Mouse (Mus musculus) heart, postnatal 0 days (tissue): ENCODE results near the gene Abcc10. TPM values are rescaled to one million over a fixed set of nuclear protein-coding genes. Genes with fewer than 3 reads are reported as not detected.

ENCODE experiments used
- ATAC-seq: fragments of 200-750 bp; cut with Nextera tagmentation; 2 replicates; pipeline ENCODE4 v1.8.0; 2017; ENCODE audit warnings: low read depth, moderate number of reproducible peaks, moderate library complexity; ENCODE audit not compliant: insufficient read depth
- DNase-seq: peaks from one replicate; pipeline ENCODE4 v3.0.0-alpha.2; 2016; ENCODE audit warnings: low spot score
- H3K27ac ChIP-seq: fragments of 300-500 bp; sonication (generic); 2 replicates; pipeline ENCODE4 v1.5.1; 2014; ENCODE audit warnings: low read depth, mild to moderate bottlenecking
- H3K27me3 ChIP-seq: fragments of 300-500 bp; sonication (generic); 2 replicates; pipeline ENCODE4 v1.6.1; 2014; ENCODE audit warnings: low read length, mixed read lengths; ENCODE audit not compliant: control insufficient read depth, insufficient read depth
- H3K36me3 ChIP-seq: fragments of 300-500 bp; sonication (generic); replicated peaks from 2 replicates; pipeline ENCODE4 v1.6.1; 2014; ENCODE audit warnings: low read length, mixed read lengths; ENCODE audit not compliant: control insufficient read depth, insufficient read depth
- H3K4me1 ChIP-seq: fragments of 300-500 bp; sonication (generic); 2 replicates; pipeline ENCODE4 v1.6.1; 2014; ENCODE audit warnings: antibody characterized with exemption; ENCODE audit not compliant: control insufficient read depth, insufficient read depth
- H3K4me2 ChIP-seq: fragments of 300-500 bp; sonication (generic); 2 replicates; pipeline ENCODE4 v1.6.1; 2014; ENCODE audit warnings: low read depth, mild to moderate bottlenecking, low read length, moderate library complexity
- H3K4me3 ChIP-seq: fragments of 300-500 bp; sonication (generic); 2 replicates; pipeline ENCODE4 v1.5.1; 2014; ENCODE audit warnings: low read depth, low read length
- H3K9ac ChIP-seq: fragments of 300-500 bp; sonication (generic); replicated peaks from 2 replicates; pipeline ENCODE4 v1.6.1; 2014; ENCODE audit warnings: low read depth, low read length, mixed read lengths
- H3K9me3 ChIP-seq: fragments of 300-500 bp; sonication (generic); replicated peaks from 2 replicates; pipeline ENCODE4 v1.6.1; 2016; ENCODE audit warnings: low read length; ENCODE audit not compliant: control insufficient read depth
- CTCF ChIP-seq: IDR thresholded peaks from 2 replicates; pipeline ENCODE4 v1.5.1; 2016; ENCODE audit warnings: antibody characterized with exemption, control low read depth, low read depth
- EP300 ChIP-seq: IDR thresholded peaks from 2 replicates; pipeline ENCODE4 v1.6.1; 2016; ENCODE audit warnings: antibody characterized with exemption, low read depth
- WGBS: fragments of 180-500 bp; shearing (Covaris S2); extraction: QIAGEN DNeasy Blood & Tissue Kit; methylation state at CpG from one replicate; pipeline ENCODE4 v1.1.7; 2014; 5-methylcytosine and 5-hydroxymethylcytosine counted together
- polyA plus RNA-seq: library from polyadenylated mRNA; unstranded; fragments of >200 nt; fragmentation: Nextera tagmentation; extraction: Ambion mirVana; gene quantifications from 2 replicates; pipeline ENCODE4 v1.2.1, GENCODE M21; 2015
- total RNA-seq: library from RNA; depleted of rRNA; stranded (reverse); fragments of >200 nt; gene quantifications from 2 replicates; pipeline ENCODE4 v1.2.3, GENCODE M21; 2014; ENCODE audit warnings: low replicate concordance

Gene Abcc10
- total and polyA plus RNA-seq, 2 experiments from 2014 or later: 4.1 to 5.8 TPM

DNA sequence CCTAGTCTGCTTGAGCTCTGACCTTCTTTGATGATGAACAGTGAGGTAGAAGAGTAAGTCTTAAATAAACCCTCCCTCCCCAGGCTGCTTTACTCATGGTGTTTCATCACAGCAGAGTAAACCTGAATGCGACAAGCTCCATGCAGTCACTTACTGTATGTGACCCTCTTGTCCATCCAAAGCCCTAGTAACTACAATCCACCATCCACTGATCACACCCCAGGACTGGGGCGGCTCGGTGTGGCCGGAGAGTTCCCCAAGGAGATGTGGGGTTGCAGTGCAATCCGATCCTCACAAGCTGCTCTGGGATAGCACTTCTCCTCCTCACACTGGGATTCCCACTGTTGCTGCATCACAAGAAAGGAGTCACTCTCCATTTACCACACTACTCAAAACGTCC is 53.7 kb downstream of the Abcc10 start:
- Histone ChIP-seq H3K9ac (peak overlapping the region; percentile 33; the same call in 1 of the 2 replicates), H3K9me3 (no peaks in the 10 kb centered on the region), H3K4me3 (no peak overlapping the region), H3K4me1 (peaks cover 18% of the 10 kb centered on the region), H3K27ac (peak overlapping the region; percentile 57), H3K4me2 (no peak overlapping the region), H3K27me3 (no peaks in the 10 kb centered on the region), H3K36me3 (peaks cover 32% of the 10 kb centered on the region)
- DNase-seq (no peak), ATAC-seq (no peak)
- TF ChIP-seq EP300: no peak
- TF ChIP-seq CTCF: no peak
- 75% methylated on average over 6 of the region's 6 CpGs for WGBS

DNA sequence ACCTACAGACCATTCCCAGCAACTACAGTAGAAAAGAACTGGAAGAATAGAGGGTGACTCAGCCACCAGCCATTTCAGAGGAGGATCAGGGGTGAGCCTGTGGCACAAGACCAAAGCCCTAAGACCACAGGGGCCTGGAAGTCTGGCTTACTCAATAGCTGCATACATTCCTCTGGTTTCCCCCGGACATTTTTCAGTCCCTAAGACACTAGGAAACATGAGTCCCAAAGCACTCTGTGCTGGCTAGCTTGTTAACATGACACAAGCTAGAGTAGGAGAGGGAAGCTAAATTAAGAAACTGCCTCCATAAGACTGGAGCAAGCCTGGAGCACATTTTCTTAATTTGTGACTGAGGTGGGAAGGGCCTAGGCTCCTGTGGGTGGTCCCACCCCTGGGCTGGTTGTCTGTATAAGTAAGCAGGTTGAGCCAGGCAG is 54.3 kb downstream of the Abcc10 start:
- Histone ChIP-seq H3K9me3 (no peaks in the 10 kb centered on the region), H3K27me3 (no peaks in the 10 kb centered on the region), H3K36me3 (peaks cover 27% of the 10 kb centered on the region), H3K4me1 (peaks cover 18% of the 10 kb centered on the region), H3K9ac (no peak overlapping the region), H3K4me2 (no peak overlapping the region), H3K27ac (peak overlapping the region; percentile 57), H3K4me3 (no peak overlapping the region)
- DNase-seq: no peak
- WGBS: 18% methylated on average over 1 of the region's 1 CpGs
- TF ChIP-seq CTCF: no peak
- no peak for TF ChIP-seq EP300
- no peak for ATAC-seq

DNA sequence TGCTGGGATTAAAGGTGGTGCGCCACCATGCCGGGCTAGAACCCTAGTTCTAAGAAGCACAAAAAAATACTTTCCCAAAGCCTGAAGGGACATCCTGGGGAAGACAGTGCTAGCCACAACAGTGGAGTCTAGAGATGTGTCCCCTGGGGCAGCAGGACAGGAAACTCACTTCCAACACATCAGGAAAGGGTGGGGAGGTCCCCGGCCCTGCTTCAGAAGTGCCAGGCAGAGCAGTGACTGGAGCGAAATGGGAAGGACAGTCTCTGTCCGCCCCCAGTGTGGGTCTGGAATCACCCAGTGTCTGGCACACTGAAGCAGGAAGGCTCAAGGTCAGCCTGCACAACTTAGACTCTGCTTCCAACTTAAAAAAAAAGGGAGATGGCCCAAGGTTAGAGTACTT is 55.5 kb downstream of the Abcc10 start:
- TF ChIP-seq EP300 (0 out of 2 replicates have a peak, but pooled peaks have one; percentile 23), CTCF (no peak)
- Histone ChIP-seq H3K9me3 (no peaks in the 10 kb centered on the region), H3K27me3 (no peaks in the 10 kb centered on the region), H3K27ac (peak overlapping the region; percentile 57; the same call in 1 of the 2 replicates), H3K4me2 (no peak overlapping the region), H3K36me3 (peaks cover 18% of the 10 kb centered on the region), H3K4me3 (no peak overlapping the region), H3K4me1 (peaks cover 18% of the 10 kb centered on the region), H3K9ac (no peak overlapping the region)
- 67% methylated on average over 5 of the region's 5 CpGs for WGBS
- ATAC-seq (0 out of 2 replicates have a peak, but pooled peaks have one; percentile 25), DNase-seq (no peak)

DNA sequence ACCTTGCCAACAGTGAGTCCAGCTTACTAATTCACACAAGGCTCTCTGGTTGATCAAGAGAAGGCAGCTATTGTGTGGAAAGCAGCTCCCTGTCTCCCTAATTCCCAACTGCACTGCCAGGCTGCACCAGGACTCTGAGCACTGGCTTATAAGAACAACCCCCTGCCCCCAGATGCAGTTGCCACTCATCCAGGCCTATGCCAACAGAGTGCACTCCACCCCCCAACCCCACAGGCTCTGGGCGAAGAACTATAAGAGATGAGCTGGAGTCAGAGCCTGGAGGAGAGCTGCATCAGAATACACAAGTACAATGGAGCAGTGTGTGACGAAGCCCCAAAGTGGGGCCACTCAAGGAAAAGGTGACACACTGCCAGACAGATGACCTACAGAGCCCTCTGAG is 56.1 kb downstream of the Abcc10 start:
- TF ChIP-seq CTCF (no peak), EP300 (no peak)
- H3K4me1 ChIP-seq: peaks cover 18% of the 10 kb centered on the region
- no peak overlapping the region for H3K4me3 ChIP-seq
- no peak for ATAC-seq
- H3K27me3 ChIP-seq: no peaks in the 10 kb centered on the region
- H3K9ac ChIP-seq: no peak overlapping the region
- no peak overlapping the region for H3K27ac ChIP-seq
- 88% methylated on average over 2 of the region's 2 CpGs for WGBS
- no peaks in the 10 kb centered on the region for H3K9me3 ChIP-seq
- peaks cover 18% of the 10 kb centered on the region for H3K36me3 ChIP-seq
- H3K4me2 ChIP-seq: no peak overlapping the region
- no peak for DNase-seq

DNA sequence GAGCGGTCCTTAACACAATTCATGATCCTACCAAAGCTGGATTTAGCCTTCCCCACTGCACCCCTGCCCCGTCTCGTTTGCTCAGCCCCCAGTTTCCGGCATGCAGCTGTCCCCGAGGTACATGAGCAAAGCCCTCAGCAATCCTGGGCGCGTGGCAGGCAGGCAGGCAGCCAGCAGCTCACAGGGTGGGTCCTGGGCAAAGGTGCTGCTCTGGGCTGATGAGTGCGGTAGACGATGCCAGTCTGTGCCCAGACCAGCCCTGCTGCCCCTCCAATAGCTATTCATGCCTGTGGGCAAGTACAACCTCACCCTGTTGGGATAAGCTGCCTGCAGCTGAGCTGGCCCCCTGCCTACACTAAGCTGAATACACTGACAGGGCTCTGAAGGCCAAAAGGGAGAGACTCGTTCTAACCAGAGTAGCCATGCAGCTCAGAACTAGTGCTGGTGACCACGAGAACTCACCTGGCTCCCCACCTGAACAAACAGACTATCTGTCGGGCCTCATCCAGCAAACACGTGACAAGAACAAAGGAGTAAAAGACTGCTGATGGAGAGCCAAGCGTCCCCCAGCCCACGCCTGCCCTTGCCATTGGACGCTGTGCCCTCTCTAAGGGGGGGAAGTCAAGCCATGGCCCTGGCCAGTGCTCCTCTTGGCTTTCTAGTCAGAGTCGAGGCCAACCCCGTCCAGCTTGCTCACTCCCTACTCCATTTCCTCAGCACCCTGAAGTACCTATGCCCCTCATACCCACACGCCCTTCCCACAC is 58.2 kb downstream of the Abcc10 start:
- DNase-seq (no peak), ATAC-seq (peak; percentile 33; the same call in 1 of the 2 replicates)
- TF ChIP-seq EP300: no peak
- TF ChIP-seq CTCF: no peak
- H3K9ac ChIP-seq: no peak overlapping the region; the same call in 1 of the 2 replicates
- H3K36me3 ChIP-seq: peaks cover 26% of the 10 kb centered on the region
- 60% methylated on average over 19 of the region's 19 CpGs for WGBS
- H3K4me3 ChIP-seq: no peak overlapping the region
- H3K4me2 ChIP-seq: no peak overlapping the region
- H3K27ac ChIP-seq: 0 out of 2 replicates have a peak overlapping the region, but pooled peaks have one; percentile 4
- H3K4me1 ChIP-seq: peaks cover 18% of the 10 kb centered on the region
- H3K27me3 ChIP-seq: no peaks in the 10 kb centered on the region
- H3K9me3 ChIP-seq: no peaks in the 10 kb centered on the region
